Mouse (Mus musculus): ENCODE results near the gene 1810013L24Rik. TPM values are rescaled to one million over a fixed set of nuclear protein-coding genes. Genes with fewer than 3 reads are reported as not detected.

The 1810013L24Rik gene
- polyA plus RNA-seq, 1 experiment from 2014 or later = 14.0 TPM

DNA sequence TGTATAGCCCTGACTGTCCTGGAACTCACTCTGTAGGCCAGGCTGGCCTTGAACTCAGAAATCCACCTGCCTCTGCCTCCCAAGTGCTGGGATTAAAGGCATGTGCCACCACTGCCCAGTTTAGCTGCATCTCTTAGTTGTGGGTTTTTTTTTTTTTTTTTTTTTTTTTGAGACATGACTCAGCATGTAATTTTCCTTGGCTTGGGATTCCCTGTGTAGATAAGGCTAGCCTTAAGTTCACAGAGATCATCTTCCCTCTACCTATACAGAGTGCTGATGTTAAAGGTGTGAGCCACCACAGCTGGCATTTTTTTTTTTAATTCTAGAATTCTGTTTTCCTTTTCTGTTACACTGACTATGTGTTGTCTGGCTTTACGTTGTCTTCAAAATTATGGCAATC lies 7.7 kb downstream of the 1810013L24Rik start:
- Histone ChIP-seq H3K27me3 (no peaks in the 10 kb centered on the region), H3K4me2 (peak overlapping the region; percentile 23; the same call in 1 of the 2 replicates), H3K4me1 (replicated peaks) (peaks cover 55% of the 10 kb centered on the region), H3K4me3 (replicated peaks) (0 out of 2 replicates have a peak overlapping the region, but pooled peaks have one; percentile 4), H3K9ac (0 out of 2 replicates have a peak overlapping the region, but pooled peaks have one; percentile 12), H3K36me3 (peaks cover 91% of the 10 kb centered on the region), H3K9me3 (replicated peaks) (no peaks in the 10 kb centered on the region), H3K27ac (peak overlapping the region; percentile 76)
- ATAC-seq (ENCODE audit: low read depth) = peak; percentile 69
- WGBS (ENCODE audit: insufficient replicate concordance) = 92% methylated on average over 1 of the region's 1 CpGs
- DNase-seq = no peak

DNA sequence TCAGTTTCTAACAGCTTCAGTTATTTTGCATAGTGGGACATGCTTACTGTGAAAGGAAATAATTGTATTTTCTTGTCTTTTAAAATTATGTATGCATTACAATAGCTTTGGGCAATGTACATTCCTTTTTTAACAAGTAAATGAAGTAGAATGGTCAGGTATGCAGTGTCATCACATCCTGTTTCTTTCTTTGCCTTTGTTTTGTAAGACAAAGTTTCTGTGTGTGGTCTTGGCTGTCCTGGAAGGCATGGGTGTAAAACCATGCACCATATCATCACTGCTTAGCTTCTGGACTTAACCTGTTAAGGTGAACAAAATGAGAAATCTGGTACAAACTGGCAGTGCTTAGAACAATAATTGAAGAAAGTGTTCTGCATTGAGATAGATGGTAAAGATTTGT lies 9.0 kb downstream of the 1810013L24Rik start:
- DNase-seq (no peak), ATAC-seq (ENCODE audit: low read depth) (no peak)
- no peak overlapping the region for H3K4me2 ChIP-seq
- H3K36me3 ChIP-seq = peaks cover 90% of the 10 kb centered on the region
- no peaks in the 10 kb centered on the region for H3K9me3 ChIP-seq (replicated peaks)
- peaks cover 43% of the 10 kb centered on the region for H3K4me1 ChIP-seq (replicated peaks)
- no peak overlapping the region for H3K4me3 ChIP-seq (replicated peaks)
- no peak overlapping the region for H3K27ac ChIP-seq
- no peak overlapping the region for H3K9ac ChIP-seq
- no peaks in the 10 kb centered on the region for H3K27me3 ChIP-seq

DNA sequence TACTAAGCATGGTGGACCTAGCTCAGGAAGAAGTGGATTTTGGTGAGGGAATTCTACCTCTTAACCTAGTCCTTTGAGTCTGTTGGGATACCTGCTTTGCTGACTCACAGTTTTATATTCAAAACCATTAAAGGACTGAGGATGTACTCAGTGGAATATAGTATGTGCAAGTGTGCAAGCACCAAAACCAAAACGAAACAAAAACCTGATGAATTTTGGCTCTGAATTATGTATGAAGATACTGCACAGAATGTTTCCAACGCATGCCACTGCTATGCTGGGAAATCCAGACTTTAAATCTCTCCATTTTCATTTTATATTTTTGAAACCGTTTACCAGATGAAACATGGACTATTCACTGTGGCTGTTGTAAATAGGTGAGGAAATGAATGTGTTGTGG lies 10.7 kb downstream of the 1810013L24Rik start:
- no peaks in the 10 kb centered on the region for H3K9me3 ChIP-seq (replicated peaks)
- WGBS (ENCODE audit: insufficient replicate concordance) = 85% methylated on average over 3 of the region's 3 CpGs
- ATAC-seq (ENCODE audit: low read depth) (no peak), DNase-seq (no peak)
- peaks cover 85% of the 10 kb centered on the region for H3K36me3 ChIP-seq
- H3K27ac ChIP-seq = no peak overlapping the region
- H3K9ac ChIP-seq = no peak overlapping the region
- H3K27me3 ChIP-seq = no peaks in the 10 kb centered on the region
- H3K4me2 ChIP-seq = no peak overlapping the region
- no peak overlapping the region for H3K4me3 ChIP-seq (replicated peaks)
- H3K4me1 ChIP-seq (replicated peaks) = peaks cover 28% of the 10 kb centered on the region

DNA sequence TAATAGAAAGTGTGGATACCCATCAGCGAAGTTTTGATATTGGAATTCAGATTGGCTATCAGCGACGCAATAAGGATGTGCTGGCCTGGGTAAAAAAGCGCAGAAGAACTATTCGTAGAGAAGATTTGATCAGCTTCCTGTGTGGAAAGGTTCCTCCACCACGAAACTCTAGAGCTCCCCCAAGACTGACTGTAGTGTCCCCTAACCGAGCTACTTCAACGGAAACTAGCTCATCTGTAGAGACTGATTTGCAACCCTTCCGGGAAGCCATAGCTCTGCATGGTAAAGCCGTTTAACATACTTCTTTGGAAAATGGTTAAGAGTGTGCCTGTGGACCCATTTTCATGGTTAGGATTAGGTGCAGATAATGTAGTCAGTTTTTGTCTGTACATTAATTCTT lies 13.1 kb downstream of the 1810013L24Rik start:
- no peak overlapping the region for H3K4me3 ChIP-seq (replicated peaks)
- no peak overlapping the region for H3K9ac ChIP-seq
- DNase-seq = no peak
- ATAC-seq (ENCODE audit: low read depth) = no peak
- H3K9me3 ChIP-seq (replicated peaks) = no peaks in the 10 kb centered on the region
- WGBS (ENCODE audit: insufficient replicate concordance) = 82% methylated on average over 10 of the region's 10 CpGs
- peaks cover 80% of the 10 kb centered on the region for H3K36me3 ChIP-seq
- H3K4me1 ChIP-seq (replicated peaks) = peaks cover 16% of the 10 kb centered on the region
- no peaks in the 10 kb centered on the region for H3K27me3 ChIP-seq
- H3K4me2 ChIP-seq = no peak overlapping the region
- no peak overlapping the region for H3K27ac ChIP-seq

DNA sequence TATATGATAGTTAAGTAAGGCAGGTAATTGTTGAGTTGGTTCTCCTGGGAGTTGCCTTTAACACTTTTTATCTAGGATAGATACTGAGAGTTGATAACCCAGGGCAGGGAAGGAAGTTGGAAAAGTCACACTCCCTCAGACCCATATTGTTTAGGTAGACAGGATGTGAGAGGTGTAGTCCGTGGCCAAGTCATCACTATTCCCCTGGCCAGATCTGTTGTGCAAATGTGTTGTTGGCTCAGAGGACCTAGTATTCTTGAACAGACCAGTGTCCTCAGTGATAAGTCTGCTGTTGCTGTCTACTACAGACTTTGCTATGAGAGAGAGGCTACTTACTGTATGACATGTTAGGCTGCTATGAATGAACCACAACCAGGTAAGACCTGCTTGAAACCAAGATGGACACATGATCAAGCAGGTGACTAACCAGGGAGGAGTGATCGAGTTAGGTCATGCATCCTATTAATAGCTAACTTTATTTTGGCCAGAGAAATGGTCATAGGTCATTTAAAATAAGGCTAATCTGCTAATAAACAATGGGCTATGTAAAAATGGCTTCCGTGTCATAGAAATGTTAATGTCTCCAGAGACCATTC lies 13.8 kb downstream of the 1810013L24Rik start:
- peaks cover 20% of the 10 kb centered on the region for H3K4me1 ChIP-seq (replicated peaks)

DNA sequence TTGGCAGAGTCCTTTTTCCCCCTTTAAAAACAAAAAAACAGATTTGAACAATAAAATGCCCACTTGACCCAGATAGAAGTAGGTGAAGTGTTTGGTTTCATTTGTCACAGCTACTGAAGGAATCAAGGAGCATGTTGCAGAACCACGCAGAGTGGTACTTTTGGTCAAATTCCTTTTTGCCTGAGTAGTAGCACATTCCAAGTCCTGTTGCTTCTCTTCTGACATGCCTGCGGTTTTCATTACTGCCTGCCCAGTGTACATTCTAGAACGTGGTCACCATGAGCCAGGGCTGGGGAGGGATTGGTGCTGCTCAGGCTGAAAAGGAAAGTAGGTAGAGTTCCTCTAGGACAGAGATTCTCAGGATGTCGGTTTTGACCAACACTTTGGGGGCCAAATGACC lies 16.1 kb downstream of the 1810013L24Rik start:
- 81% methylated on average over 4 of the region's 4 CpGs for WGBS (ENCODE audit: insufficient replicate concordance)
- no peaks in the 10 kb centered on the region for H3K9me3 ChIP-seq (replicated peaks)
- H3K4me2 ChIP-seq = no peak overlapping the region
- H3K4me1 ChIP-seq (replicated peaks) = peaks cover 27% of the 10 kb centered on the region
- H3K4me3 ChIP-seq (replicated peaks) = no peak overlapping the region
- no peak overlapping the region for H3K27ac ChIP-seq
- peaks cover 80% of the 10 kb centered on the region for H3K36me3 ChIP-seq
- ATAC-seq (ENCODE audit: low read depth) (no peak), DNase-seq (no peak)
- no peak overlapping the region for H3K9ac ChIP-seq
- no peaks in the 10 kb centered on the region for H3K27me3 ChIP-seq

More for the DNA sequence above, 13.8 kb downstream of the 1810013L24Rik start:
- peaks cover 81% of the 10 kb centered on the region for H3K36me3 ChIP-seq
- DNase-seq = no peak
- no peak for ATAC-seq (ENCODE audit: low read depth)
- 87% methylated on average over 3 of the region's 3 CpGs for WGBS (ENCODE audit: insufficient replicate concordance)
- no peak overlapping the region for H3K4me3 ChIP-seq (replicated peaks)
- H3K27ac ChIP-seq = no peak overlapping the region
- no peaks in the 10 kb centered on the region for H3K9me3 ChIP-seq (replicated peaks)
- no peaks in the 10 kb centered on the region for H3K27me3 ChIP-seq
- no peak overlapping the region for H3K4me2 ChIP-seq
- H3K9ac ChIP-seq = no peak overlapping the region

DNA sequence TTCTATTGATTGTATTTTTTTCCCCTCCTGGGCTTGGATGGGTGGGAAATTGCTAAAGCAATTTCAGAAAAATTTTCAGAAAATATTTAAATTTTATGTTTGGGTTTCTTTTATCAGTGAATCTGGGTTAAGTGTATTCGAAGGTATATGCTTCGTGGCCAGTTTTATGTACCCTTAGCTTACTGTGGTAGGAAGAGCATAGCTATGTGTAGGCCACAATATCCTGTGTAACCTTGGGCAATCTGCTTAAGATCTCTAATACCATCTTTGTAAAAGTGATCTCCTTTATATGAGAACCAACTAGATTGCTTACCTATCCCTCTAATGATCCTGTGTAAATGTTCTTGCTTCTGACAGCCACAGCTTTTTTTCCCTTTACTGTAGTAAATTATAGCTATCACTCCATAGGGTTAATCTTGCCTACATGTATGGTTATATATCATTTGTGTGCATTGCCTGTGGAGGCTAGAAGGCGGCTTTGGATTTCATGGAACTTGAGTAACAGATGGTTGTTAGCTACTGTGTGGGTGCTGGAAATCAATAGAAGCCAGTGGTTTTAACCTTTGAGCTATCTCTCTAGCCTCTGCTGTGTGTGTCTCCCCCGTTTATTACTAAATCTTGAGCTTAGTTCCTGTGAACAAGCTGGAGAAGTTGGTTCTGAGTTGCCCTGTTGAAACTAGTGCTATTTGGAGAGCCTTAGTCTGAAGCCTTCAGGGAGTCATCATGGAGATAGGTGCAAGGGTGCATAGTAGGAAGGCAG lies 18.6 kb downstream of the 1810013L24Rik start:
- H3K27me3 ChIP-seq = no peaks in the 10 kb centered on the region
- H3K27ac ChIP-seq = peak overlapping the region; percentile 15; the same call in 1 of the 2 replicates
- H3K4me1 ChIP-seq (replicated peaks) = peaks cover 40% of the 10 kb centered on the region
- H3K36me3 ChIP-seq = peaks cover 79% of the 10 kb centered on the region
- H3K4me3 ChIP-seq (replicated peaks) = no peak overlapping the region
- 79% methylated on average over 4 of the region's 4 CpGs for WGBS (ENCODE audit: insufficient replicate concordance)
- no peak overlapping the region for H3K9ac ChIP-seq
- DNase-seq (no peak), ATAC-seq (ENCODE audit: low read depth) (no peak)
- no peaks in the 10 kb centered on the region for H3K9me3 ChIP-seq (replicated peaks)
- H3K4me2 ChIP-seq = no peak overlapping the region

DNA sequence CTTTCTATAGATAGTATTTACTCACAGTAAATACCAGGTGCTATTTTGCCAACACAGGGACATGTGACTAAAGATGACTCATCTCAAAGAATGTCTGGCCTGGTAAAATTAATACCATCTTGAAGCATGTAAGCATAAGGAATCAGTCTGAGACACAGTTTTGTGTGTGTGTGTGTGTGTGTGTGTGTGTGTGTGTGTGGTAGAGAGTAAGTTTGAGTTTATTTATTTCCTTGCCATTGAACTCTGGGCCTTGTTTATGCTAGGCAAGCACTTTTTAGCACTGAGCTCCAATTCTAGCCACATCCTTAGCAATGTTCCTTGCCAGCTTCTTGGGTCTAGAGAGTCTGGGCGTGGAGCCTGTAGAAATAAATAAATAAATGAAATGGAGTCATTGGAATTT lies 20.0 kb downstream of the 1810013L24Rik start:
- 84% methylated on average over 1 of the region's 1 CpGs for WGBS (ENCODE audit: insufficient replicate concordance)

DNA sequence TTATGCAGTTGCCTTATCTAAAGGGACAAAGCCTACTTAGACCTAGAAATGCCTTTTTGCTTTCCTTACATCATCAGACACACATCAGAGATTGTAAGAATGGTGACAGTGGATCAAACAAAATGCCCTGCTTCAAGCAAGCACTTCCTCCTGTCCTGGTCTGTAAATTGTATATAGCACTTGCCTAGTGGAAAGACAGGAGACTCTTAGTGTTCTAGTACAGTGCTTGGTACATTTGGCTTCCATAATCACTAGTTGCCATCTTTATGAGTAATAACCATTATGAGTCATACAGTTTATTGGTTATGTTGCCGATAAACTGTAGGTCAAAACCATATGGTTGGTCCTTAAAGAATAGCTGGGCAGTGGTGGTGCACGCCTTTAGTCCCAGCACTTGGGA lies 25.2 kb downstream of the 1810013L24Rik start:
- Histone ChIP-seq H3K4me1 (replicated peaks) (peaks cover 15% of the 10 kb centered on the region), H3K27me3 (no peaks in the 10 kb centered on the region), H3K9me3 (replicated peaks) (no peaks in the 10 kb centered on the region), H3K4me2 (no peak overlapping the region), H3K36me3 (peaks cover 91% of the 10 kb centered on the region), H3K27ac (no peak overlapping the region), H3K9ac (no peak overlapping the region), H3K4me3 (replicated peaks) (no peak overlapping the region)
- WGBS (ENCODE audit: insufficient replicate concordance) = 95% methylated on average over 2 of the region's 2 CpGs
- DNase-seq = no peak
- no peak for ATAC-seq (ENCODE audit: low read depth)

More for the DNA sequence above, 20.0 kb downstream of the 1810013L24Rik start:
- no peak overlapping the region for H3K27ac ChIP-seq
- H3K27me3 ChIP-seq = no peaks in the 10 kb centered on the region
- no peak overlapping the region for H3K4me2 ChIP-seq
- H3K9ac ChIP-seq = no peak overlapping the region
- no peaks in the 10 kb centered on the region for H3K9me3 ChIP-seq (replicated peaks)
- DNase-seq (no peak), ATAC-seq (ENCODE audit: low read depth) (0 out of 2 replicates have a peak, but pooled peaks have one; percentile 26)
- peaks cover 84% of the 10 kb centered on the region for H3K36me3 ChIP-seq
- peaks cover 43% of the 10 kb centered on the region for H3K4me1 ChIP-seq (replicated peaks)
- H3K4me3 ChIP-seq (replicated peaks) = no peak overlapping the region

DNA sequence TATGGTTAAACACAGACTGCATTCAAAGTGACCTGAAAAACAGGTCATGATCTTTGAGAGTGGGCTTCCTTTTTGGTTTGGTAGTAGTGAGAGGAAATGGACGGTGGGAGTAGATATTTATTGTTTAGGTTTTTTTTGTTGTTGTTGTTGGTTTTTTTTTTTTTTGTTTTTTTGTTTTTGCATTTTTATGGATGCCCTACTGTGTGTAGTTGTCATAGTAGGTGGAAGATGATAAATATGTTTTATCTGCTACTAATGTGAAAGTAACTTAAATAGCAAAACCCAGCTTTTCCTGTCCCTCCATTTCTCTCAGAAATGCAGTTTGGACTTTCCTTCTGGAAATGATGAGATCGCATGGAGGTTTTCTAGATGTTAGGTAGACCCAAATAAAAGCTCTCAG lies 26.9 kb downstream of the 1810013L24Rik start:
- WGBS (ENCODE audit: insufficient replicate concordance) = 90% methylated on average over 2 of the region's 2 CpGs
- no peak overlapping the region for H3K4me3 ChIP-seq (replicated peaks)
- H3K36me3 ChIP-seq = peaks cover 93% of the 10 kb centered on the region
- DNase-seq = no peak
- peaks cover 12% of the 10 kb centered on the region for H3K4me1 ChIP-seq (replicated peaks)
- ATAC-seq (ENCODE audit: low read depth) = no peak
- no peak overlapping the region for H3K27ac ChIP-seq
- H3K4me2 ChIP-seq = no peak overlapping the region
- no peaks in the 10 kb centered on the region for H3K9me3 ChIP-seq (replicated peaks)
- no peak overlapping the region for H3K9ac ChIP-seq
- no peaks in the 10 kb centered on the region for H3K27me3 ChIP-seq

DNA sequence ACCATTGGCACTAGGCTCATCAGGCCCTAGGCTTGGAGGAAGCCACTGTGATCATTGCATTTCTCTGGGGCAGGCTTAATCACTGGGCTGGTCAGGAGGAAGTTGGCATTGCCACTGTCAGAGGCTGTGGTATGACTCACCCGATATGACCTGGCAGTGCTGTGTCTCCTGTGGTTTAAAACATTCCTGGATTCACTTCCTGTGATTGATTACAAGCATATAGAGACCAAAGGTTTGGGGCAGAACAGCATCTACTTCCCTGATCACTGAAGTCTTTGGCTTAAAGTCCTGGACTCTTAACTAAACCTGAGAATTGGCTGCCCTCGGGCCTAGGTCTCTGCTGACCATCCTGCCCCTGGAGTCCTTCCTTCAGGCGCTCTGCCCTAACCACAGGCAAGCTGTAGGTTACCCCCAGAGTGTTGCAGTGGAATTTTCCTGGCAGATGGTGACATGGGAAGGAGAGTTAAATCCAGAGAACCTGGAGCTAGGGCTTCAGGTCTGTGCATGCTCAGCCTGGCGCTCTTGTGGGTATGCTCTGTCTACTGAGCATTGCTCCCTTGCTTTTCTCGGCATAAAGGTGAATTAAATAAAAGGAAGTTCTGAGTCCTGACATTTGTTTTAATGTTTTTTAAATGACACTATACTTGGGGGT lies 32.6 kb downstream of the 1810013L24Rik start:
- Histone ChIP-seq H3K27ac (no peak overlapping the region), H3K4me2 (no peak overlapping the region), H3K4me1 (replicated peaks) (peaks cover 14% of the 10 kb centered on the region), H3K9ac (no peak overlapping the region), H3K36me3 (peaks cover 57% of the 10 kb centered on the region), H3K9me3 (replicated peaks) (no peaks in the 10 kb centered on the region), H3K27me3 (no peaks in the 10 kb centered on the region), H3K4me3 (replicated peaks) (no peak overlapping the region)
- ATAC-seq (ENCODE audit: low read depth) = no peak
- DNase-seq = no peak
- 73% methylated on average over 5 of the region's 5 CpGs for WGBS (ENCODE audit: insufficient replicate concordance)
